Mouse (Mus musculus) right cerebral cortex, postnatal 10 days (tissue): ENCODE data around the gene Phf2.

Experiments used
- DNase-seq, 2 experiments: peaks; one replicate each; pipeline ENCODE4 v3.0.0; 2021; ENCODE audit warnings: low spot score in 2 of 2

Gene Phf2

DNA sequence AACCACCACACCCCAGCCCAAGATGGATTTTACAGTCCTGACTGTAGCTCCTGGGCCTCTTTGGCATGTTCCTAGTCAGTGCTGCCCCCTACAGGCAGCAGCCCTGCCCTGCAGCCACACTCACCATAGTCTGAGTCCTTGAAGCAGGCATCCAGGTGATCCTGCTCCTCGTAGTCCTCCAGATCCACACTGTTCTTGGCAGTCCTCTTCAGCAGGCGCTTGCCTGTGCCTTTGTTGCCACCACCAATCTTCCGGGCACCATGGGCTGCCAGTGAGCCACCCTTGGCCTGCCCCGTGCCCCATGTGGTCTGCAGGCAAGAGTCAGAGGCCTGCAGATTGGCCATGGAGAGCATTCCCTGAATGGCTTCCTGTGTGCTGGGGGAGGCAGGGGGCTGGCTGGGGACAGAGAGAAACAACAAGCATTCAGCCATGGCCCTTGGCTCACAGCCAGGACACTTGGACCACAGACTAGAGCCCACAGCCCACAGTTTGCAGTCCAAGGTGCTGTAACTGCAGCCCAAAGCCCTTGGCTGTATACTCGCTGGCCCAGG, 63.4 kb downstream of the Phf2 start:
- DNase-seq: peak; percentile 82 to 84

DNA sequence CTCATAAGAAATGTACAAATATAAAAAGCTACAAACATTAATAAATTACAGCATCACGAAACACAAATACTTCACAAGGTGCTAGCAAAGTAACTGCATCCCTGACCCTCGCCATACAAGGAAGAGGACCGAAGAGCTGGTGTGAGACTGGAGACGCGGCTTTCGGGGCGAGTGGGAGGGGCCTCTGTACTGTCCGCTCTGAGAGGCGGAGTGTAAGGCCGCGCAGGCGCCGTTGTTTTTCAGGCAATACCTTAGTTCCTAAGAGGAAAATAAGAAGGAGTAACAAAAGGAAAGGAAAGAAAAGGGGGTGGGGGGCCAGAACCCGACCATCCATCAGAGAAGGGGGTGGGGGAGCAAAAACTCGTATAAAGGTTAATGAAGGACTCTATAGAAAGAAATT, 68.7 kb downstream of the Phf2 start:
- no peak for DNase-seq

DNA sequence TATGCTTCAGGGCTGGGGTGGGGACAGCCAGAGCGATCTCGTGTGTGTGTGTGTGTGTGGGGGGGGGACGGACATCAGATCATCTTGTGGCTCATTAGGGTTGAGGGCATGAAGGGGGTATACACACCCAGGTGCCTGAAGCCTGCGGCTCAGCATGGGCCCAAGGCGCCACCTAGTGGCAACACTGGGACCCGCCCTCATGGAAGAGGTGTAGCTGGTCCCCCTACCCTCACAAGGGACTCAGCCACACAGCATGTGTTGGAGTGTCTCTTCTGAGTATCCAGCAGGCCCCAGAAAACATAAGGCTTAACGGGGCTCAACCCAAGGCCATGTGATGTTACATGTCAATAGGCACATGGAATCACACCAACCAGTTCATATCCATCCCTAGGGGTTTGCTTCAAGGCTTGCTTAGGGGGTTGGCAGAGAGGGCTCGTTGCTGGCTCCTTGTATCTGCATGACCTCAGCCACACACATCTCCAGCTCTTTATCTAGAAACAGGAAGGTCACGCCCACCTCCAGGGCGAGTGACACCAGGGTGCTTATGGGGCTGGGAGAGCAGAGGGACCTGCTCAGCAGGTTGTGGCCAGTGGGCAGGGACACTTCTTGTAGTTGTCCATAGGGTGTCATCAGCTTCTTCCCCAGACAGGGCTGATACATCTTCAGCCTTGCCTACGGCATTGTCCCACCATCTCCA, 69.9 kb downstream of the Phf2 start:
- DNase-seq: peak; percentile 63 to 79

DNA sequence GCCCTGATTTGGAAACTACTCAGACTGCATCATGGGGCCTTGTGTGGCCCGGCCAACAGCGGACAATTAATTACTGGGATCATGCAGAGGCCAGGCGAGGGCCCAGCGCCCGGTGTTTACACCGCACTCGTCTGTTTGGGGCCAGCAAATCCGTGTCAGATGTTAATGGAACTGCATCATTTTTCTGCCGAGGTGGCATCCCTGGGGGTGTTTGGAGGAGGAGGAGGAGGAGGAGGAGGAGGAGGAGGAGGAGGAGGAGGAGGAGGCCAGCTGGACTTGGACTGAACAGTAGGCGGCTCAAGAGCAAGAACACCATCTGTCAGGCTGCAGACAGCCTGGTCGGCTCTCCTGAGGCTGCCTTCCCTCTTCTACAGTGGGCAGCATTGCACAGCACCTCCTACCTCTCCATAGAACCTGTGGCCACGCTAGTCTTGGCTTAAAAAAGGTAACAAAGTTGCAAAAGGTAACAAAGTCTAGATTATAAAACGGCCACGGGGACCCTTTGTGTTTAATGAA, 72.6 kb downstream of the Phf2 start:
- no peak for DNase-seq

DNA sequence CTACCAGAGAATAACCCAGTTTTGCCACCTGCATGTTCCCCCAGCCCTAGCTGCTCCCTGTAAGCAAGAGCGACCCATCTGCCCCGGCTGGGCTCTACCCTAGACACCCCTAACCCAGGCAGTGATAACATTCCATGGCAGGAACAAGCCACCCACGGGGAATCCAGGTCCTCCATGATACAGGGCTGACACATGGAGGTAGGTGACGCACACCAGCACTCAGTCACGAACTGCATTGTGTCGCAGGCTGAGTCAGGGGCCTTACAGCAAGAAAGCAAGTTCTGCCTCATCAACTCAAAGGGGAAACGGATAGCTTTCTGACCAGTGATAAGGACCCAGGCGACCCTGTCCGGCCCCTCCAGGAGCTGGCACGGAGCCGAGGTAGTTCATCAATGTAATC, 74.0 kb downstream of the Phf2 start:
- DNase-seq: no peak

DNA sequence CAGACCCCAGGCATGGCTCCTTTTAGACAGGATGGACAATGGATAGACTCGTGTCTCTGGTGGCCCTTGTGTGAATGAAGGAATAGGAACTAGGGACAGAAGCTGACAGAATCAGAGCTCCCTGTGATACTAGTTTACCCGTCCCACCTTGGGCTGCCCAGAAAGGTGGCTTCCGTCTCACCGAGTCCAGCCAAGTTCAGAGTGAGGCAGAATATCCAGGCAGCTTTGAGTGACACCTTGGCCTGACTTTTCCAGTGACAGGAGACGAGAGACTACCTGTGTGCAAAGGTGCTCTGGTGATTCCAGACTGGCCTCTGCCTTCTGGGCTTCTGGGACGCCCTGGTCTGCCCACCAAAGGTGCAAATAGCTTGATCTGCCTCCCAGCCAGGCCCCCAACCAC, 75.2 kb downstream of the Phf2 start:
- DNase-seq: no peak

DNA sequence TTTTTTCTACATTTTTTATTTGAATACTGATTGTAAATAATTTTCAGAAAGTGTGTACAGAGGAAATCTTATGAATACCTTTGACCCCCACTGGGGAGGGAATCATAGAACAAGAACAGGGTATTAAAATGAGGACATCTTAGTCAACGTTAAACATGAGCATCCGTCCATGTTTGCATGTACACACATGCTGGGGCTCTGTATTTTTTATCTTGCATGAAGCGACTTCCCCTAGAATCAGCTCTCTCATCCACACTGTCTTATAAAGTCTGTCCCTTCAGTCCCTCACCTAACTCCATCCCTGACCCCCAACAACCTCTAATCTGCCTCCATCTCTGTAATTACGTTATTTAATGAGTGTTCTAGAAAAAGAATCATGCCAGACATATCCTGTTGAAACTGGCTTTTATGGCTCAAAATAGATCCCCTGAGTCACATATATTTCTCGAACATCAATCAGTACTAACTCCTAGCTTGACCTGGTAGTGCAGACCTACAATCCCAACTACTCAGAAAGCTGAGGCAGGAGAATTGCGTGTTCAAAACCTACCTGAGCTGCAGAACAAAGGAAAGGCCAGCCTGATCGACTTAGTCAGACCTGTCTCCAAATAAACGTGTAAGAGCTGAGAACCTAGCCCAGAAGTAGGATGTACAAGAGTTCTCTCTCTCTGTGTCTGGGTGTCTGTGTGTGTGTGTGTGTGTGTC, 86.2 kb downstream of the Phf2 start:
- DNase-seq: no peak

DNA sequence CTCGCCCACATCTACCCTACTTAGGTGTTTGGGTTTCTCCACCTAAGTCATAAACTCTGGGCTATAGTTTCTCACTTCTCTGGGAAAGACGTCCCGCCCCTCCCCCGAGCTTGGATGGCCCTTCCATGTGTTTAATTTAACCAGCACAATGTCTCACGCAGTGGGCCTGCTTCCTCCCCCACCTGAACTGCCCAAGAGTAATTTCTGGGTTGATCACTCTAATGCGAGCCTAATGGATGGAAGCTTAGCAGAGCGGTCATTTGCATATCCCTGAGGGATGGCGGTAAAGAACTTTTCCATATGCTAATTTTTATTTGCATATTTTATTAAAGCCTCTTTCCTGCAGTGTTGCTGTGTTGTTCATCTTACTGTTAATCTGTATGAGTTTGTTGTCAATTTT, 86.8 kb downstream of the Phf2 start:
- DNase-seq: no peak

DNA sequence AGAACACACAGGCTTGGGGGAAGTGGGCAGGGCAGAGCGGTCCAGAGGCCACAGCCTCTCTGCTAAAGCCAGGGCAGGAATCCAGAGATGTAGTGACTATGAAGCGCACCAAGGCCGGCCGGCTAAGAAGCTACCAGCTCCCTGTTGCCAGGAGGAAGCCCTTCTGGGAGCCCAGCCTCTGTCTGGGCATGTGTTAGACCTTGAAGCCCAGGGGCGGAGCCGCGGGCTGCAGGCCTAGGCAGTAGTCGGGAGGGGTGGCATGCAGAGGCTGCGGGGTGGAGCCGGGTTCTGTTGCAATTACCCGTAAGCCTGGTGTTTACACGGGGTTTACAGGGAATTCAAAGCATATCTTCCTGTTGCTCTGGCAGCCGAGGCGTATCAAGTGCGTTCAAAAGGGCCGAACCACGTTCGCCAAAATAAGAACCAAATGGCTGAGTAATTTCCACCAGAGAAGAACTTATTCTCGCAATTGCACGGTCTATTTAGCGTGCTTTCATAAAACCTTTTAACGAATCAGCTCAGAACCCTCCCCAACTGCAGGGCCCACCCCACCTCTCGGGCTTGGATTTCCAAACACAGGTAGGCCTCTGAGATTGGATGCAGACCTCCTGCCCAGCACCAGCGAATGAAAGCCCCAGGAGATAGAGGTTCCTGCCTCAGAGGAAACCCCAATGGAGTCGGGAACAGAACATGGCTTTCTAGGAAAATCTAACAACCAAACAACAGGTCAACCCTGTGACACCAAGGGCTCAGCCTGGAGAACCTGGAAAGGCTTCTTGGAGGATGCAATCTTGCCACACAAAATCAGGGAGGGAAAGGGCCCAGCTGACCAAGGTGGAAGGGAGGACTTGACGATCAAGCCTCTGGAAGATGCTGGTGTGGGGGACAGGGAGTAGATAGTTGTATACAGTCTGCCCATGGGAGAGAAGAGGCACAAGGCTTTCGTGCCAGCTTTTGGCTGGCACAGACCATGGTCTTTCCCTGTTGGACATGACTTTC, 87.9 kb downstream of the Phf2 start:
- no peak for DNase-seq

DNA sequence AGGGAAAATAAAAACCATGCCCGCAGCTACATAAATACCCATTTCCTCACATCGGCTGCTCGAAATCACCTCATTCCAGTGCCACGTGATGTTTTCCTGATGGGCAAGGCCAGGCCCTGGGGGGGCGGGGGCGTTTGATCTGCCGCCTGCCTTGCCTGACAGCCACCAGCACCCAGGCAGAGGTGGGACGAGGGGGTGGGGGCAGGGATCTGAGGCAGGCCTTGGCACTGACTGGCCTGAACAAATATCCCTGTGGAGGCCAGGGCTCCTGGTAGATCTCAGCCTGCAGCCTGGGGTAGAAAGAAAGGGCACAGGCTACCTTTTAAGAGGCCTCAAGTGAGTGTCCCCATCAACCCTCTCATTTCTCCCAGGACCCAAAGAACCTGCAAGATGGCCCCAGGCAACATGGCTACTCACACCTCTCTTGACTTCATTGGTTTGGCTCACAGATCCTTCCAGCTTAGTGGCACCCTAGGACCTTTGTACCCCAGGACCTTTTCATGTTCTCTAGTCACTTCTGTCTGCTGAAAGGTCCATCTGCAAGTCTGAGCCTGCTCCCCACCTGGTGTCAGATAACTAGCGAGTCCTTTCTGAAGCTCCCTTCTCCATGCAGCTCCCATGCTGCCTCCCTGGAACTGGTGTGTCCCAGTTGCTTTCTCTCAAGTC, 90.4 kb downstream of the Phf2 start:
- no peak for DNase-seq

DNA sequence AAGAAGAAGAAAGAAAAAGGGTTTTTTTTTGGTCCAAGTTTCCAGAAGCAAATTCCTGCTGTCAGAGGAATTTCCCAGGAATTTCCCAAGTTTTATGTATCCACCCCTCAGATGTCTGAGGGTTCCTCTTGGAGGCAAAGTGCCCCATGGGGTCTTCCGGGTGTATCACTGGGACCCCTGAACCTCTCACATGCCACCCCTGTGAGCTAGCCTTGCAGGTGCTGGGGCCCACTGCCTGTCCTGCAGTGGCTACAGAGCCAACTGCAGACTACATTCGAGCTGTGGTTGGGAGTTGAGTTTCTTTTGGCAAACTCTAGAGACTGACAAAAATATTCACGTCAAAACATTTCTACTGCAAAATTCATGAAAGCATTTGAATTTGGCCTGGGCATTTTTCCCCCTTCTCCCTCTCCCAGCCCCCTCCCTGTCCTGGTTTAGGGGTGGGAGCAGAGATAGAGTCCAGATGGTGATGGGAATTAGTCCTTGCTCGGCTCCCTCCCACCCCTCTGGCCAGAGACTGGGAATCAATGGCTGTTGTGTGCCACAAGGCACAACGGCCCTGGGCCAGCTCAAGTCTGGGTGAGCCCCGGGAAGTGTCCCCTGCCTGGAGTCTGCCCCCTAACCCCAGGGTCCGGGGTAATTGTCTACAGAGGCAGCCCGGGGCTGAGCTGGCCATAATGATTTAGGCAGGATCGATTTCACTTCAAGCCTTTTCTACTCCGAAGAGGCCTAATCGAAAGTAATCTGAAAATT, 91.2 kb downstream of the Phf2 start:
- DNase-seq: no peak

DNA sequence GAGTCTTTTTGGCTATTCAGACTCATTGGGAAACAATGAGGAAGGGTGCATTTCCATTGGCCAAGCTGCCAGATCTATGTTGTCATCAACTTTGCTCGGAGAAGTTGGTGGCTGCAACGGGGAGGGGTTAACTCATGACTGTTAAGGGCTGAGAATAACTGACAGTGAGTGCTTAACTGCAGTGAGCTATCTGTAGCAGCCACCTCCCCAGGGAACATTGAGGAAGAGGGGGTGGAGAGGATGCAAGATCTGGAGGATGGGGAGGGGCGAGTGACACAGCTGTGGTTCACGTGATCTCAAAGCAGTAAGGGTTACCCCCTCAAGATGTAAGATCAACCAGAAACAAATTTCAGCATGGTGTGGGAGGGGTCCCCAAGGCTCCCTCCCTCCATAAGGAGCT, 92.8 kb downstream of the Phf2 start:
- DNase-seq: no peak

DNA sequence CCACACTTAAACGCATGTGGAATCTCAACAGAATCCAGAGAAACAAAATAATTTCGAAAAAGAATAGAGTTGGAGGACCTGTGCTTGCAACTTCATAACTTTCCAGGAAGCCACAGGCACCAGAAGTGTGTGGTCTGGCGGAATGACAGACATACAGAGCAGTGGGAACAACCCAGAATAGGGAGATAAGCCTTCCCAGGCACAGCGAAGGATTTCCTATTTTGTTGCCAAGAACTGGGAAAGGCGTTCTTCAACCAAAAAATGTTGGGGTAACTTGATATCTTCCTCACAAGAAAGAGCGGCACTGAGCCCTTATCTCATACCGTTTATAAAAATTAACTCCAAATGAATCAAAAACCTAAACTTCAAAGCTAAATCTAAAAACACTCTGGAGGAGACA, 96.4 kb downstream of the Phf2 start:
- DNase-seq: no peak

DNA sequence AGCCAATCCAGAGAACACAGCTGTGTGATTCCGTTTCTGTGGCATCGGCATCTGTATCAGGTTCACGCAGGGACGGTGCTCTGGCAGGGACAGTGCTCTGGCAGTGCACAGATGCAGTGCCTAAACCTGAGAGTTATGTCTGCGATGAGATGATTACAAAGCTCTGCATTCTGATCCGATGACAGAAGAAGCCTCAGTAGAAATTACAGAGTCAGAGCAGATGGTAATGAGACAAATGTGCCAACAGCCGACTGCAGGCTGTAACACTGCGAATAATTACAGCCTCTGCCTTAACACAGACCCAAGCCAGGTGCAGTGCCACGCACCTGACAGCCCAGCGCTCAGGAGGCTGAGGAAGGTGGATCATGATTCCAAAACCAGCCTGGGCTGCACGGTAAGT, 102.8 kb downstream of the Phf2 start:
- peak in 1 of 2 experiments; percentile 40 for DNase-seq

DNA sequence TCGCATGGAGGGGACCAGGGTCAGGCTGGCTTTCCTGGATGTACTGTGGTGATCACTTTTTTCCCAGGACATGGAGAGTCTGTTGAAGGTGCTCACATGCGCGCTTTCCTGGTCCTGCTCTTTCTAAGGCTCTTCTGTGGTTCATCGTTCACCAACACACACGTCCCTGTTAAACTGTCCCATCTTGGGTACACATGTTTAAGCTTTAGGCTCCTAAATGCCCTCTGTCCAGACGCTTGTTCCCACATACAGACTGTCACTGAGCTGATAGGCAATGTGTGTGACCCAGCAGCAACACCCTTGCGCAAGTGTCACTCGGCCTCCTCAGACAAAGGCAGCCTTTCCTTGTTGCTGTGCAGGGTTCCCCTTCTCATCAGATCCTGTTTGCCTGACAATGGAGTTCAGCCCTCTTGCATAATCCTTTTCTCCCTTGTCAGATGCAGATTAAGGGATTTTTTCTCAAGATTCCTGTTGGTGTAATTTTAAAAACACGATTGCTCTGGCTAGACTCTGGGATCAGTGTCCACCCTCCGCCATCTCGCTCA, 107.1 kb downstream of the Phf2 start:
- no peak for DNase-seq

DNA sequence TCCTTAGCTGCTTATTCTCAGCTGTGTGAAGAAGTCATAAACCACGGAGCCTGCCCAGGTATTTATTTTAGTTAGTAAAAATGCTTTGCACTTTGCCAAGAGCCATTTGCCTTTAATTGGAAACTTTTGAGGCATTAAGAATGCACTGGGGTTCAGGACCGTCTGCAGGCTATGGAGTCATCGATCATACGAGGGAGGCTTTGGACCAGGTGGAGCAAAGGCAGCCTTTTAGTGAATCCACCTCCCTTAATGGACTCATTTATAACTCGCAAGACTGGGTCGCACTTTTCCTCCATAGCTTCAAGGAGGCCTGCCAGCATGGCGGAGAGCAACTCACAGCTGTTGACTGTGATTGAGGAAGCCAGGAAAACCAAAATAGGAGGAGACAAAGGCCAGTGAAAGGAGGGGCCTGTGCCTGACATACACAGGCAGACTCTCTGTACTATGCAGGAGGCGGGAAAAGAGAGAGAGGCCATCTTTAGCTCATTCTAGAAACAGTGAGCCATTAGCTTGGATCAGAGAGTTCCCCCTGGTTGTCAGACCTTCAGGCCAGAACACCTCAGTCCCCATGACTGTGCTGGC, 110.0 kb downstream of the Phf2 start:
- no peak for DNase-seq

DNA sequence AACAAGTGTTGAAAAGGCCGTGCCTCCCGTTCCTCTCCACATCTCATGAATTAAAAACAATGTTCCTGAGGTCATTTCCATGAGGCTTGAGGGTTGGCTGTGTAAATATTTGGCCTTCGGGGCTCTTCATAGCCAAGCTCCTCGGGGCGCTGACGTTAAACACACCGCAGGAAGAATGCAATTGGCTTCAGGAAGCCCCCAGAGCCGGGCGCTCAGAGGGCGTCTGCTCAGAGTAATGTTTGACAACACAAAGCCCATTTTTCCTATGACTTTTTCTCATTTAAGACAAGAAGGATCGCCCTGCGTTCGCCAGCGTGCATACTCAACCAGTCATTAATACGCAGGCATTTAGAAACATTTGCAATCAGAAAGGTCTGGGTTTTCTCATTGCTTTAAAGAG, 114.2 kb downstream of the Phf2 start:
- DNase-seq: no peak
